Mouse (Mus musculus): ENCODE data around the gene Rnf26. TPM values are rescaled to one million over a fixed set of nuclear protein-coding genes. Genes with fewer than 3 reads are reported as not detected.

Gene Rnf26
- polyA plus RNA-seq, 1 experiment from 2014 or later = 61.4 TPM

GRCm38 (mm10) chr9:44093612-44094503 lies 19.5 kb downstream of the Rnf26 start:
- ATAC-seq (ENCODE audit: low read depth) (peak; percentile 30), DNase-seq (ENCODE audit: low spot score) (peak; percentile 85)
- peak overlapping the region; percentile 24; the same call in 1 of the 2 replicates for H3K4me2 ChIP-seq (ENCODE audit: low read depth, low read length)
- peaks cover 19% of the 10 kb centered on the region; the same call in 1 of the 2 replicates for H3K4me1 ChIP-seq (ENCODE audit: control insufficient read depth, insufficient read depth, low read length)
- H3K9me3 ChIP-seq (ENCODE audit: control insufficient read depth, low read length) = no peaks in the 10 kb centered on the region
- H3K36me3 ChIP-seq (ENCODE audit: control insufficient read depth, insufficient read depth, low read length) = peaks cover 23% of the 10 kb centered on the region; the same call in 1 of the 2 replicates
- H3K4me3 ChIP-seq (ENCODE audit: low read depth, low read length) = no peak overlapping the region
- no peaks in the 10 kb centered on the region for H3K27me3 ChIP-seq (replicated peaks; ENCODE audit: control insufficient read depth, insufficient read depth, low read length)
- 35% methylated on average over 24 of the region's 24 CpGs for WGBS
- no peak overlapping the region for H3K9ac ChIP-seq (ENCODE audit: low read depth, low read length)
- no peak overlapping the region for H3K27ac ChIP-seq (replicated peaks; ENCODE audit: low read depth, low read length)

- ATAC-seq (ENCODE audit: low read depth) (no peak), DNase-seq (ENCODE audit: low spot score) (no peak)
- H3K4me1 ChIP-seq (ENCODE audit: control insufficient read depth, insufficient read depth, low read length) = peaks cover 36% of the 10 kb centered on the region
- no peak overlapping the region for H3K4me3 ChIP-seq (ENCODE audit: low read depth, low read length)
- H3K9ac ChIP-seq (ENCODE audit: low read depth, low read length) = no peak overlapping the region
- WGBS = 66% methylated on average over 12 of the region's 12 CpGs
- peaks cover 23% of the 10 kb centered on the region; the same call in 1 of the 2 replicates for H3K36me3 ChIP-seq (ENCODE audit: control insufficient read depth, insufficient read depth, low read length)
- H3K27ac ChIP-seq (replicated peaks; ENCODE audit: low read depth, low read length) = no peak overlapping the region
- 0 out of 2 replicates have a peak, but pooled peaks cover 3% of the 10 kb centered on the region for H3K27me3 ChIP-seq (replicated peaks; ENCODE audit: control insufficient read depth, insufficient read depth, low read length)
- no peak overlapping the region for H3K4me2 ChIP-seq (ENCODE audit: low read depth, low read length)
- no peaks in the 10 kb centered on the region for H3K9me3 ChIP-seq (ENCODE audit: control insufficient read depth, low read length)
Observed at GRCm38 (mm10) chr9:44088877-44089608, 24.3 kb downstream of the Rnf26 start.

- DNase-seq (ENCODE audit: low spot score) (peak; percentile 83), ATAC-seq (ENCODE audit: low read depth) (peak; percentile 71)
- Histone ChIP-seq H3K4me1 (ENCODE audit: control insufficient read depth, insufficient read depth, low read length) (peaks cover 41% of the 10 kb centered on the region), H3K9ac (ENCODE audit: low read depth, low read length) (no peak overlapping the region), H3K27ac (replicated peaks; ENCODE audit: low read depth, low read length) (no peak overlapping the region), H3K27me3 (replicated peaks; ENCODE audit: control insufficient read depth, insufficient read depth, low read length) (0 out of 2 replicates have a peak, but pooled peaks cover 10% of the 10 kb centered on the region), H3K9me3 (ENCODE audit: control insufficient read depth, low read length) (no peaks in the 10 kb centered on the region), H3K4me3 (ENCODE audit: low read depth, low read length) (no peak overlapping the region), H3K4me2 (ENCODE audit: low read depth, low read length) (peak overlapping the region; percentile 27; the same call in 1 of the 2 replicates), H3K36me3 (ENCODE audit: control insufficient read depth, insufficient read depth, low read length) (peaks cover 23% of the 10 kb centered on the region; the same call in 1 of the 2 replicates)
- 4% methylated on average over 15 of the region's 15 CpGs for whole genome bisulfite sequencing
Observed at GRCm38 (mm10) chr9:44087761-44088455, 25.4 kb downstream of the Rnf26 start.

- Histone ChIP-seq H3K36me3 (ENCODE audit: control insufficient read depth, insufficient read depth, low read length) (peaks cover 16% of the 10 kb centered on the region; the same call in 1 of the 2 replicates), H3K9me3 (ENCODE audit: control insufficient read depth, low read length) (no peaks in the 10 kb centered on the region), H3K4me3 (ENCODE audit: low read depth, low read length) (no peak overlapping the region), H3K27me3 (replicated peaks; ENCODE audit: control insufficient read depth, insufficient read depth, low read length) (peaks cover 15% of the 10 kb centered on the region; the same call in 1 of the 2 replicates), H3K4me1 (ENCODE audit: control insufficient read depth, insufficient read depth, low read length) (peaks cover 41% of the 10 kb centered on the region), H3K9ac (ENCODE audit: low read depth, low read length) (no peak overlapping the region), H3K4me2 (ENCODE audit: low read depth, low read length) (no peak overlapping the region), H3K27ac (replicated peaks; ENCODE audit: low read depth, low read length) (no peak overlapping the region)
- no peak for ATAC-seq (ENCODE audit: low read depth)
- 34% methylated on average over 10 of the region's 10 CpGs for WGBS
- DNase-seq (ENCODE audit: low spot score) = no peak
Observed at GRCm38 (mm10) chr9:44086960-44087359, 26.4 kb downstream of the Rnf26 start.

- Histone ChIP-seq H3K4me3 (ENCODE audit: low read depth, low read length) (peak overlapping the region; percentile 66), H3K9ac (ENCODE audit: low read depth, low read length) (no peak overlapping the region), H3K27me3 (replicated peaks; ENCODE audit: control insufficient read depth, insufficient read depth, low read length) (peaks cover 15% of the 10 kb centered on the region; the same call in 1 of the 2 replicates)
Observed at GRCm38 (mm10) chr9:44085741-44086665, 27.3 kb downstream of the Rnf26 start.

GRCm38 (mm10) chr9:44085276-44085675 lies 28.0 kb downstream of the Rnf26 start:
- no peak for ATAC-seq (ENCODE audit: low read depth)

More at GRCm38 (mm10) chr9:44085741-44086665, 27.3 kb downstream of the Rnf26 start:
- 60% methylated on average over 15 of the region's 15 CpGs for WGBS
- peaks cover 6% of the 10 kb centered on the region; the same call in 1 of the 2 replicates for H3K36me3 ChIP-seq (ENCODE audit: control insufficient read depth, insufficient read depth, low read length)
- peak overlapping the region; percentile 99 for H3K4me2 ChIP-seq (ENCODE audit: low read depth, low read length)
- no peak overlapping the region for H3K27ac ChIP-seq (replicated peaks; ENCODE audit: low read depth, low read length)
- DNase-seq (ENCODE audit: low spot score) (no peak), ATAC-seq (ENCODE audit: low read depth) (no peak)
- no peaks in the 10 kb centered on the region for H3K9me3 ChIP-seq (ENCODE audit: control insufficient read depth, low read length)
- H3K4me1 ChIP-seq (ENCODE audit: control insufficient read depth, insufficient read depth, low read length) = peaks cover 41% of the 10 kb centered on the region

GRCm38 (mm10) chr9:44084659-44085229 lies 28.6 kb downstream of the Rnf26 start:
- no peak overlapping the region for H3K27ac ChIP-seq (replicated peaks; ENCODE audit: low read depth, low read length)
- peaks cover 36% of the 10 kb centered on the region for H3K4me1 ChIP-seq (ENCODE audit: control insufficient read depth, insufficient read depth, low read length)
- DNase-seq (ENCODE audit: low spot score) (peak; percentile 88), ATAC-seq (ENCODE audit: low read depth) (peak; percentile 64)
- H3K4me2 ChIP-seq (ENCODE audit: low read depth, low read length) = peak overlapping the region; percentile 99
- WGBS = 0% methylated on average over 12 of the region's 62 CpGs
- peak overlapping the region; percentile 66 for H3K4me3 ChIP-seq (ENCODE audit: low read depth, low read length)
- no peaks in the 10 kb centered on the region for H3K36me3 ChIP-seq (ENCODE audit: control insufficient read depth, insufficient read depth, low read length)
- peaks cover 15% of the 10 kb centered on the region; the same call in 1 of the 2 replicates for H3K27me3 ChIP-seq (replicated peaks; ENCODE audit: control insufficient read depth, insufficient read depth, low read length)
- H3K9ac ChIP-seq (ENCODE audit: low read depth, low read length) = peak overlapping the region; percentile 77
- no peaks in the 10 kb centered on the region for H3K9me3 ChIP-seq (ENCODE audit: control insufficient read depth, low read length)

More at GRCm38 (mm10) chr9:44085276-44085675, 28.0 kb downstream of the Rnf26 start:
- Histone ChIP-seq H3K4me1 (ENCODE audit: control insufficient read depth, insufficient read depth, low read length) (peaks cover 41% of the 10 kb centered on the region), H3K4me3 (ENCODE audit: low read depth, low read length) (peak overlapping the region; percentile 66), H3K9me3 (ENCODE audit: control insufficient read depth, low read length) (no peaks in the 10 kb centered on the region), H3K27me3 (replicated peaks; ENCODE audit: control insufficient read depth, insufficient read depth, low read length) (peaks cover 15% of the 10 kb centered on the region; the same call in 1 of the 2 replicates), H3K9ac (ENCODE audit: low read depth, low read length) (peak overlapping the region; percentile 77), H3K4me2 (ENCODE audit: low read depth, low read length) (peak overlapping the region; percentile 99), H3K27ac (replicated peaks; ENCODE audit: low read depth, low read length) (no peak overlapping the region), H3K36me3 (ENCODE audit: control insufficient read depth, insufficient read depth, low read length) (no peaks in the 10 kb centered on the region)
- WGBS = 9% methylated on average over 10 of the region's 10 CpGs
- no peak for DNase-seq (ENCODE audit: low spot score)
